ENCODE assay signal across 15 mouse cellular contexts in genomic region chr6:92478612-92479011, GRCm38 (mm10).
A peak's percentile ranks its signal among the peaks of the same experiment; 100 is the strongest.
DNase-seq lines count a peak whose midpoint lies in the region; ATAC-seq and TF ChIP-seq lines count a peak whose summit lies in the region.
"Had no signal": no experiment of that assay in that cellular context is flagged by ENCODE, and none has a peak within 500 bp of the region (broad histone marks: within the 10 kb centered on the region; RNA-seq: fewer than 3 reads in every experiment).

No protein-coding gene starts in this region.

- ATAC-seq in embryonic facial prominence, embryonic 12.5 days (ENCODE audit: insufficient number of reproducible peaks, insufficient read depth, low FRiP score, low TSS enrichment): 0 out of 2 replicates have a peak, but pooled peaks have one; percentile 28
- no peak for ATAC-seq in intestine, embryonic 16.5 days
- no peak for ATAC-seq in intestine, embryonic 15.5 days
- no peak for ATAC-seq in midbrain, postnatal 0 days (ENCODE audit: low FRiP score)

- no peaks in the 10 kb centered on the region for H3K36me3 ChIP-seq in embryonic facial prominence, embryonic 12.5 days
- H3K36me3 ChIP-seq in embryonic facial prominence, embryonic 10.5 days (replicated peaks): no peaks in the 10 kb centered on the region
- no peaks in the 10 kb centered on the region for H3K36me3 ChIP-seq in intestine, embryonic 16.5 days (ENCODE audit: control insufficient read depth, insufficient read depth, low read length)
- H3K36me3 ChIP-seq in intestine, embryonic 15.5 days: no peaks in the 10 kb centered on the region
- H3K36me3 ChIP-seq in hindbrain, embryonic 10.5 days: no peaks in the 10 kb centered on the region
- H3K36me3 ChIP-seq in midbrain, postnatal 0 days (ENCODE audit: insufficient read depth, low read length): no peaks in the 10 kb centered on the region
- H3K36me3 ChIP-seq: embryonic facial prominence, embryonic 13.5 days; G1E had no signal

- no peak overlapping the region for H3K27ac ChIP-seq in embryonic facial prominence, embryonic 12.5 days
- no peak overlapping the region for H3K27ac ChIP-seq in embryonic facial prominence, embryonic 10.5 days (replicated peaks)
- no peak overlapping the region for H3K27ac ChIP-seq in intestine, embryonic 16.5 days (ENCODE audit: low read length)
- H3K27ac ChIP-seq in intestine, embryonic 15.5 days: no peak overlapping the region
- no peak overlapping the region for H3K27ac ChIP-seq in hindbrain, embryonic 10.5 days
- no peak overlapping the region for H3K27ac ChIP-seq in midbrain, postnatal 0 days (ENCODE audit: low read depth, low read length)
- H3K27ac ChIP-seq: embryonic facial prominence, embryonic 13.5 days had no signal

- no peak for DNase-seq in embryonic facial prominence, embryonic 10.5 days (ENCODE audit: low spot score)
- no peak for DNase-seq in hindbrain, embryonic 10.5 days (ENCODE audit: low spot score)
- peak; percentile 44 for DNase-seq in midbrain, postnatal 0 days (ENCODE audit: low spot score)
- DNase-seq in thymus, postnatal 4 days: no peak
- DNase-seq in adrenal gland, adult 18-20 months (ENCODE audit: low spot score in 2 of 2): no peak
- DNase-seq: kidney, adult 2 months; layer of hippocampus, postnatal 36 days; spleen, adult 18-20 months; thymus, postnatal 36 days had no signal

- H3K9ac ChIP-seq in embryonic facial prominence, embryonic 12.5 days: no peak overlapping the region; the same call in 1 of the 2 replicates
- H3K9ac ChIP-seq in intestine, embryonic 16.5 days (ENCODE audit: low read depth, low read length): no peak overlapping the region
- no peak overlapping the region for H3K9ac ChIP-seq in intestine, embryonic 15.5 days
- peak overlapping the region; percentile 29; the same call in 1 of the 2 replicates for H3K9ac ChIP-seq in midbrain, postnatal 0 days (replicated peaks; ENCODE audit: low read length, poor library complexity, severe bottlenecking)
- H3K9ac ChIP-seq: embryonic facial prominence, embryonic 13.5 days had no signal

- WGBS in embryonic facial prominence, embryonic 12.5 days: 85% methylated on average over 1 of the region's 1 CpGs
- WGBS in embryonic facial prominence, embryonic 10.5 days: 95% methylated on average over 1 of the region's 1 CpGs
- 92% methylated on average over 1 of the region's 1 CpGs for WGBS in intestine, embryonic 16.5 days
- 89% methylated on average over 1 of the region's 1 CpGs for WGBS in intestine, embryonic 15.5 days
- 92% methylated on average over 1 of the region's 1 CpGs for WGBS in hindbrain, embryonic 10.5 days
- 65% methylated on average over 1 of the region's 1 CpGs for WGBS in midbrain, postnatal 0 days

- TF ChIP-seq CTCF in midbrain, postnatal 0 days (IDR thresholded peaks at IDR 0.05): peak; percentile 43

- no peak overlapping the region for H3K4me3 ChIP-seq in embryonic facial prominence, embryonic 12.5 days
- no peak overlapping the region for H3K4me3 ChIP-seq in embryonic facial prominence, embryonic 10.5 days
- H3K4me3 ChIP-seq in intestine, embryonic 16.5 days (ENCODE audit: low read length): no peak overlapping the region
- H3K4me3 ChIP-seq in intestine, embryonic 15.5 days (replicated peaks): no peak overlapping the region
- peak overlapping the region; percentile 63; the same call in 1 of the 2 replicates for H3K4me3 ChIP-seq in hindbrain, embryonic 10.5 days
- H3K4me3 ChIP-seq in midbrain, postnatal 0 days (ENCODE audit: low read depth, low read length): peak overlapping the region; percentile 51
- H3K4me3 ChIP-seq: embryonic facial prominence, embryonic 13.5 days had no signal

- peaks cover 14% of the 10 kb centered on the region; the same call in 1 of the 2 replicates for H3K4me1 ChIP-seq in embryonic facial prominence, embryonic 12.5 days
- H3K4me1 ChIP-seq in embryonic facial prominence, embryonic 10.5 days: peaks cover 28% of the 10 kb centered on the region
- H3K4me1 ChIP-seq in intestine, embryonic 16.5 days (ENCODE audit: control insufficient read depth, insufficient read depth, low read length): peaks cover 12% of the 10 kb centered on the region
- peaks cover 10% of the 10 kb centered on the region; the same call in 1 of the 2 replicates for H3K4me1 ChIP-seq in intestine, embryonic 15.5 days (replicated peaks)
- peaks cover 36% of the 10 kb centered on the region for H3K4me1 ChIP-seq in hindbrain, embryonic 10.5 days (replicated peaks)
- 0 out of 2 replicates have a peak, but pooled peaks cover 5% of the 10 kb centered on the region for H3K4me1 ChIP-seq in midbrain, postnatal 0 days (ENCODE audit: insufficient read depth, low read length)

- H3K4me2 ChIP-seq in embryonic facial prominence, embryonic 12.5 days (replicated peaks): no peak overlapping the region
- H3K4me2 ChIP-seq in intestine, embryonic 16.5 days (ENCODE audit: low read depth, low read length): peak overlapping the region; percentile 7; the same call in 1 of the 2 replicates
- H3K4me2 ChIP-seq in intestine, embryonic 15.5 days (replicated peaks): no peak overlapping the region
- peak overlapping the region; percentile 63 for H3K4me2 ChIP-seq in midbrain, postnatal 0 days (ENCODE audit: low read depth, low read length, poor library complexity, severe bottlenecking)
- H3K4me2 ChIP-seq: embryonic facial prominence, embryonic 13.5 days; liver, embryonic 11.5 days had no signal

- no peaks in the 10 kb centered on the region for H3K9me3 ChIP-seq in embryonic facial prominence, embryonic 12.5 days
- no peaks in the 10 kb centered on the region for H3K9me3 ChIP-seq in embryonic facial prominence, embryonic 10.5 days
- no peaks in the 10 kb centered on the region for H3K9me3 ChIP-seq in intestine, embryonic 16.5 days (ENCODE audit: control insufficient read depth, low read length)
- no peaks in the 10 kb centered on the region for H3K9me3 ChIP-seq in intestine, embryonic 15.5 days
- H3K9me3 ChIP-seq in hindbrain, embryonic 10.5 days: no peaks in the 10 kb centered on the region
- no peaks in the 10 kb centered on the region for H3K9me3 ChIP-seq in midbrain, postnatal 0 days (ENCODE audit: low read length)
- H3K9me3 ChIP-seq: embryonic facial prominence, embryonic 13.5 days; G1E had no signal

- no peaks in the 10 kb centered on the region for H3K27me3 ChIP-seq in embryonic facial prominence, embryonic 12.5 days
- H3K27me3 ChIP-seq in embryonic facial prominence, embryonic 10.5 days (replicated peaks; ENCODE audit: low read depth, poor library complexity, severe bottlenecking): no peaks in the 10 kb centered on the region
- H3K27me3 ChIP-seq in intestine, embryonic 16.5 days (replicated peaks; ENCODE audit: control insufficient read depth, insufficient read depth, low read length): no peaks in the 10 kb centered on the region
- no peaks in the 10 kb centered on the region for H3K27me3 ChIP-seq in intestine, embryonic 15.5 days (replicated peaks)
- H3K27me3 ChIP-seq in hindbrain, embryonic 10.5 days (ENCODE audit: insufficient read depth, poor library complexity, severe bottlenecking): no peaks in the 10 kb centered on the region
- no peaks in the 10 kb centered on the region for H3K27me3 ChIP-seq in midbrain, postnatal 0 days (ENCODE audit: insufficient read depth, low read length)
- H3K27me3 ChIP-seq: embryonic facial prominence, embryonic 13.5 days had no signal

Comparison
In these comparisons a context has a peak if more than half of its experiments do, and no peak if none do; other contexts are left out.
1. H3K4me2 ChIP-seq: peak in intestine, embryonic 16.5 days (single experiment) and midbrain, postnatal 0 days (single experiment); none in embryonic facial prominence, embryonic 12.5 days (single experiment) and intestine, embryonic 15.5 days (single experiment).
2. H3K4me3 ChIP-seq: peak in hindbrain, embryonic 10.5 days (single experiment) and midbrain, postnatal 0 days (single experiment); none in embryonic facial prominence, embryonic 12.5 days (single experiment), embryonic facial prominence, embryonic 10.5 days (single experiment), intestine, embryonic 16.5 days (single experiment) and intestine, embryonic 15.5 days (single experiment).